Mouse (Mus musculus) cerebellum, adult 2 months (tissue): ENCODE results near the gene Tmbim4.

Source experiments
- CTCF ChIP-seq: fragments of 200-500 bp; IDR thresholded peaks from 2 replicates; pipeline ENCODE4 v1.5.1; 2011; ENCODE audit warnings: low read depth, mild to moderate bottlenecking, control low read depth, low read length, moderate library complexity, borderline replicate concordance; ENCODE audit not compliant: insufficient read depth
- POLR2A ChIP-seq: fragments of 200-500 bp; IDR thresholded peaks from 2 replicates; pipeline ENCODE4 v1.6.1; 2011; ENCODE audit warnings: low read length, control low read depth, borderline replicate concordance; ENCODE audit not compliant: insufficient read depth

DNA sequence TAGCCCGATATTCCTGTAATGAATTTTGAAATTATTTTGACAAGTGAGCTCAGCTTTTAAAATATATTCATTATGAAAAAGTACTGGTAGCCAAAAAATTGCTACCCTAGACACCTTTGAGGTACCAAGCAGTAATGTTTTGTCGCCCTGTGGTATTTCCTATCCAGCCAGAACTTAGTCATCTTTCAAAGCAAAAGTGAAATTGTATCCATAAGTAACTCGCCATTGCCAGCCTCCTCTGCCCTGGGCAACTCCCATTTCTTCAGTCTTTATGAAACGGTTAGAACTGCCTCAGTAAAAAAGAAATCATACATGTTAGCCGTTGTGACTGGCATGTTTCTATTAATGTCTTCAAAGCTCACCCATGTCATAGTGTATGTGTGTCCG lies 8.1 kb downstream of the Tmbim4 start:
- TF ChIP-seq CTCF (no peak), POLR2A (no peak)
